ENCODE assay signal across 8 mouse cellular contexts in the genomic region with DNA sequence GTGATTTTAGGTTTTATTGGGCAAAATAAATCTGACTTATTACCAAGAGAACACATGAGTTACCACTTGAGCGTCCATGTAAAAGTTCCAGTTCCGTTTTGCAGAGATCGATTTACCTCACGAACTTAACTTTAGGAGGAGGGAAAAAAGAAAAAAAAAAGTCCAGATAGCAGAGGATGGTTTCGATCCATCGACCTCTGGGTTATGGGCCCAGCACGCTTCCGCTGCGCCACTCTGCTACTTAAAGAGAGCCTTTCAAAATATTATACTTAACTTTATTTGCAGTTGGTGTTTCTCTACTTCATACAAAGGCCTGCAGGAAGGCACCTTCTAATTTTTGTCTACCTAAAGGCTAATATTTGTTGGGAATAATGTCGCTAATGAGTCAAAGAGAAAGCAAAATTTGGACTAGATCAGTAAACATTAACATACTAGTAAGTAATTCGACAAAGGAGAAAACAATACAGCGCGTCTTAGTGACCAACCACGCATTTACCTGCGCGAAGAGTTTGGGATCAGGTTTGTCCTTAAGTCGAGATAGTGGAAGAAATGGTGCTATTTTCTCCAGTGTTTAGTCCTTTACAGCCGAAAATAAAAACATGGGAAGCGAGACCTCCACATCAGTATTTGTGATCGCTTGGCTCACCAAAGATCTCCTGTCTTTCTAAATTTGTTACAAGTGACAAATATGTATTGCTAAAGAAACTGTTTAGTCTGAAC. TPM values are rescaled to one million over a fixed set of nuclear protein-coding genes. Genes with fewer than 3 reads are reported as not detected.
A peak's percentile ranks its signal among the peaks of the same experiment; 100 is the strongest.
DNase-seq lines count a peak whose midpoint lies in the region; ATAC-seq and TF ChIP-seq lines count a peak whose summit lies in the region.

No protein-coding gene starts in this region.

- no peak for TF ChIP-seq POLR2A in myocyte (IDR thresholded peaks at IDR 0.05; ENCODE audit: insufficient read length, low read depth)

- no peak for TF ChIP-seq EP300 in stomach, postnatal 0 days (optimal IDR thresholded peaks at IDR 0.05)

- H3K27me3 ChIP-seq in heart, embryonic 10.5 days (ENCODE audit: insufficient read depth, poor library complexity, severe bottlenecking), result no peaks in the 10 kb centered on the region
- H3K27me3 ChIP-seq in kidney, embryonic 14.5 days (ENCODE audit: control insufficient read depth, insufficient read depth, low read length), result no peaks in the 10 kb centered on the region
- no peaks in the 10 kb centered on the region for H3K27me3 ChIP-seq in limb, embryonic 13.5 days
- H3K27me3 ChIP-seq in myocyte (ENCODE audit: control insufficient read depth, insufficient read depth, insufficient read length), result no peaks in the 10 kb centered on the region
- H3K27me3 ChIP-seq in stomach, postnatal 0 days (ENCODE audit: control insufficient read depth, insufficient read depth, low read length), result no peaks in the 10 kb centered on the region

- under 1% methylated on average over 20 of the region's 20 CpGs for WGBS in heart, embryonic 10.5 days
- WGBS in kidney, embryonic 14.5 days, result under 1% methylated on average over 20 of the region's 20 CpGs
- WGBS in limb, embryonic 13.5 days, result under 1% methylated on average over 20 of the region's 20 CpGs
- WGBS in stomach, postnatal 0 days, result under 1% methylated on average over 20 of the region's 20 CpGs

- H3K9ac ChIP-seq in kidney, embryonic 14.5 days (ENCODE audit: low read depth, low read length), result peak overlapping the region; percentile 89
- H3K9ac ChIP-seq in limb, embryonic 13.5 days, result peak overlapping the region; percentile 81
- H3K9ac ChIP-seq in stomach, postnatal 0 days (ENCODE audit: low read length), result peak overlapping the region; percentile 78

- H3K79me2 ChIP-seq in myocyte (ENCODE audit: control insufficient read depth, insufficient read depth), result no peaks in the 10 kb centered on the region

- H3K9me3 ChIP-seq in heart, embryonic 10.5 days, result no peaks in the 10 kb centered on the region
- H3K9me3 ChIP-seq in kidney, embryonic 14.5 days (ENCODE audit: control insufficient read depth, low read length), result no peaks in the 10 kb centered on the region
- H3K9me3 ChIP-seq in limb, embryonic 13.5 days, result no peaks in the 10 kb centered on the region
- H3K9me3 ChIP-seq in stomach, postnatal 0 days (ENCODE audit: control insufficient read depth, low read length), result no peaks in the 10 kb centered on the region

- no peak for ATAC-seq in kidney, embryonic 14.5 days (ENCODE audit: low FRiP score, low TSS enrichment)
- no peak for ATAC-seq in limb, embryonic 13.5 days (ENCODE audit: low FRiP score, low read depth)
- ATAC-seq in stomach, postnatal 0 days (ENCODE audit: low FRiP score, low TSS enrichment), result peak; percentile 39; the same call in 1 of the 2 replicates

- H3K4me1 ChIP-seq in heart, embryonic 10.5 days, result peaks cover 20% of the 10 kb centered on the region
- H3K4me1 ChIP-seq in kidney, embryonic 14.5 days (ENCODE audit: control insufficient read depth, insufficient read depth, low read length), result peaks cover 13% of the 10 kb centered on the region
- peaks cover 30% of the 10 kb centered on the region for H3K4me1 ChIP-seq in limb, embryonic 13.5 days
- no peaks in the 10 kb centered on the region for H3K4me1 ChIP-seq in stomach, postnatal 0 days (replicated peaks; ENCODE audit: control insufficient read depth, insufficient read depth)

- peak; percentile 44 for DNase-seq in ovary, postnatal 36 days (ENCODE audit: low spot score)
- DNase-seq in ovary, adult 18-20 months (ENCODE audit: low spot score), result no peak
- DNase-seq in embryo, embryonic 9.5 days (ENCODE audit: extremely low spot score), result peak; percentile 84
- DNase-seq in heart, embryonic 10.5 days (ENCODE audit: low spot score), result no peak
- DNase-seq in stomach, postnatal 0 days (ENCODE audit: low spot score), result peak; percentile 72

- no peaks in the 10 kb centered on the region for H3K36me3 ChIP-seq in heart, embryonic 10.5 days
- H3K36me3 ChIP-seq in kidney, embryonic 14.5 days (ENCODE audit: control insufficient read depth, insufficient read depth, low read length), result no peaks in the 10 kb centered on the region
- H3K36me3 ChIP-seq in limb, embryonic 13.5 days, result no peaks in the 10 kb centered on the region
- no peaks in the 10 kb centered on the region for H3K36me3 ChIP-seq in myocyte (ENCODE audit: control insufficient read depth, insufficient read depth)
- no peaks in the 10 kb centered on the region for H3K36me3 ChIP-seq in stomach, postnatal 0 days (ENCODE audit: control insufficient read depth, insufficient read depth, low read length)

- H3K27ac ChIP-seq in heart, embryonic 10.5 days, result peak overlapping the region; percentile 95
- H3K27ac ChIP-seq in kidney, embryonic 14.5 days (ENCODE audit: low read depth, low read length), result peak overlapping the region; percentile 99
- peak overlapping the region; percentile 97 for H3K27ac ChIP-seq in limb, embryonic 13.5 days
- H3K27ac ChIP-seq in stomach, postnatal 0 days (replicated peaks), result peak overlapping the region; percentile 98

- TF ChIP-seq CTCF in stomach, postnatal 0 days (IDR thresholded peaks at IDR 0.05; ENCODE audit: low read depth), result no peak

- peak overlapping the region; percentile 67 for H3K4me3 ChIP-seq in heart, embryonic 10.5 days
- H3K4me3 ChIP-seq in kidney, embryonic 14.5 days (ENCODE audit: low read length), result peak overlapping the region; percentile 62
- H3K4me3 ChIP-seq in limb, embryonic 13.5 days, result peak overlapping the region; percentile 55
- peak overlapping the region; percentile 41 for H3K4me3 ChIP-seq in myocyte
- peak overlapping the region; percentile 60 for H3K4me3 ChIP-seq in stomach, postnatal 0 days (ENCODE audit: low read depth, low read length)

- no peak overlapping the region for H3ac ChIP-seq in myocyte (ENCODE audit: control insufficient read depth, insufficient read length)

- H3K4me2 ChIP-seq in kidney, embryonic 14.5 days (replicated peaks; ENCODE audit: low read depth, low read length), result peak overlapping the region; percentile 69
- H3K4me2 ChIP-seq in limb, embryonic 13.5 days (replicated peaks), result peak overlapping the region; percentile 65
- H3K4me2 ChIP-seq in myocyte (ENCODE audit: low read depth), result peak overlapping the region; percentile 79
- peak overlapping the region; percentile 73 for H3K4me2 ChIP-seq in stomach, postnatal 0 days (replicated peaks; ENCODE audit: low read depth)

TF ChIP-seq in myocyte, 11 proteins besides CTCF, POLR2A, EP300 and RAD21:
- peak; percentile 23 for TF ChIP-seq E2F4 (IDR thresholded peaks at IDR 0.05; ENCODE audit: insufficient read depth)
- TF ChIP-seq SRF (IDR thresholded peaks at IDR 0.05; ENCODE audit: control insufficient read depth, insufficient read length, low read depth), result no peak
TF ChIP-seq in myocyte: peak in this region for 1.

RNA-seq across cellular contexts. Expression of a gene that starts 0.5 kb away (rescaled TPM):
- 2.5 and 2.8 TPM in 2 replicates for polyA plus RNA-seq in heart, embryonic 10.5 days (2016; fragmentation: Nextera tagmentation; extraction: Ambion mirVana)
- polyA plus RNA-seq in kidney, embryonic 14.5 days (2014; fragmentation: Nextera tagmentation; extraction: Ambion mirVana), result 6.1 and 9.9 TPM in 2 replicates
- 4.1 and 8.4 TPM in 2 replicates for polyA plus RNA-seq in limb, embryonic 13.5 days (2015; fragmentation: Nextera tagmentation; extraction: Ambion mirVana)
- polyA plus RNA-seq in myocyte (2012; fragmentation: generic; extraction: Trizol), result 21.5 TPM
- polyA plus RNA-seq in stomach, postnatal 0 days (2015; fragmentation: Nextera tagmentation; extraction: Ambion mirVana), result 13.7 and 18.3 TPM in 2 replicates

RNA-seq across cellular contexts. Expression of a gene that starts 3.4 kb away (rescaled TPM):
- 1.7 and 4.9 TPM in 2 replicates for polyA plus RNA-seq in heart, embryonic 10.5 days (2016; fragmentation: Nextera tagmentation; extraction: Ambion mirVana)
- polyA plus RNA-seq in kidney, embryonic 14.5 days (2014; fragmentation: Nextera tagmentation; extraction: Ambion mirVana), result 13.8 and 28.7 TPM in 2 replicates
- 9.3 and 10.0 TPM in 2 replicates for polyA plus RNA-seq in limb, embryonic 13.5 days (2015; fragmentation: Nextera tagmentation; extraction: Ambion mirVana)
- polyA plus RNA-seq in myocyte (2012; fragmentation: generic; extraction: Trizol), result 24.4 TPM
- polyA plus RNA-seq in stomach, postnatal 0 days (2015; fragmentation: Nextera tagmentation; extraction: Ambion mirVana), result 4.5 and 8.9 TPM in 2 replicates

RNA-seq across cellular contexts. Expression of a gene that starts 4.9 kb away (rescaled TPM):
- 3.2 and 3.5 TPM in 2 replicates for polyA plus RNA-seq in heart, embryonic 10.5 days (2016; fragmentation: Nextera tagmentation; extraction: Ambion mirVana)
- 8.2 and 12.5 TPM in 2 replicates for polyA plus RNA-seq in kidney, embryonic 14.5 days (2014; fragmentation: Nextera tagmentation; extraction: Ambion mirVana)
- polyA plus RNA-seq in limb, embryonic 13.5 days (2015; fragmentation: Nextera tagmentation; extraction: Ambion mirVana), result 9.8 and 10.9 TPM in 2 replicates
- 3.3 TPM for polyA plus RNA-seq in myocyte (2012; fragmentation: generic; extraction: Trizol)
- 2.3 and 3.4 TPM in 2 replicates for polyA plus RNA-seq in stomach, postnatal 0 days (2015; fragmentation: Nextera tagmentation; extraction: Ambion mirVana)

RNA-seq across cellular contexts. Expression of a gene that starts 12.9 kb away (rescaled TPM):
- 0.22 and 0.73 TPM in 2 replicates for polyA plus RNA-seq in heart, embryonic 10.5 days (2016; fragmentation: Nextera tagmentation; extraction: Ambion mirVana)
- 1.4 and 2.9 TPM in 2 replicates for polyA plus RNA-seq in kidney, embryonic 14.5 days (2014; fragmentation: Nextera tagmentation; extraction: Ambion mirVana)
- 0.74 and 1.0 TPM in 2 replicates for polyA plus RNA-seq in limb, embryonic 13.5 days (2015; fragmentation: Nextera tagmentation; extraction: Ambion mirVana)
- 1.1 TPM for polyA plus RNA-seq in myocyte (2012; fragmentation: generic; extraction: Trizol)
- 0.30 and 0.62 TPM in 2 replicates for polyA plus RNA-seq in stomach, postnatal 0 days (2015; fragmentation: Nextera tagmentation; extraction: Ambion mirVana)

RNA-seq across cellular contexts. Expression of a gene that starts 13.5 kb away (rescaled TPM):
- polyA plus RNA-seq in heart, embryonic 10.5 days (2016; fragmentation: Nextera tagmentation; extraction: Ambion mirVana), result 0.31 and 0.99 TPM in 2 replicates
- polyA plus RNA-seq in kidney, embryonic 14.5 days (2014; fragmentation: Nextera tagmentation; extraction: Ambion mirVana), result 1.2 and 2.0 TPM in 2 replicates
- 1.5 and 1.7 TPM in 2 replicates for polyA plus RNA-seq in limb, embryonic 13.5 days (2015; fragmentation: Nextera tagmentation; extraction: Ambion mirVana)
- 0.91 TPM for polyA plus RNA-seq in myocyte (2012; fragmentation: generic; extraction: Trizol)
- 0.51 and 0.78 TPM in 2 replicates for polyA plus RNA-seq in stomach, postnatal 0 days (2015; fragmentation: Nextera tagmentation; extraction: Ambion mirVana)

Comparison
In these comparisons a context has a peak if more than half of its experiments do, and no peak if none do; other contexts are left out.
1. DNase-seq: peak in ovary, postnatal 36 days (single experiment), embryo, embryonic 9.5 days (single experiment) and stomach, postnatal 0 days (single experiment); none in ovary, adult 18-20 months (single experiment) and heart, embryonic 10.5 days (single experiment).
2. Peak in every context shown above with its lines, with median percentiles within 50 percentile points of each other: H3K27ac ChIP-seq, H3K4me3 ChIP-seq, H3K4me2 ChIP-seq and H3K9ac ChIP-seq.